Mouse (Mus musculus): ENCODE data around the gene Zfp385b.

DNA sequence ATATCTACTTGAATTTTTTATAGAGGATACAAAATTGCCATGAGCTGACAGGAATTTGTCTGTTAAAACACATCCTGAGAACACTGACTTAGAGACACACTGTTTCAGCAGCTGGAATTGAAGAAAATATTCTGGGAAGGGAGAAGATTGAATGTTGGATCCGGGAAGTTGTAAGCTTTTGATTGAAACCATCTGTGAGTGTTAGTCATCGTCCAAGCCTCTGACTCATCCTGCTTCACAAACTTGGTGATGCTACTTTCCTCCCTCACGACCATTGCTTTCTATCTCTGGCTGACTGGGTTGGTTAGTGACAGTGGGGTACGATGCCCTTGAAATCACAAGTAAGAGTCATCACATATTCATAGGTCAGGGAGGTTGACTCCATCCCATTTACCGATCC, 157.3 kb downstream of the Zfp385b start:
- TF ChIP-seq POLR2A (IDR thresholded peaks at IDR 0.05; ENCODE audit: insufficient read depth, low read depth, low read length) (no peak), EP300 (IDR thresholded peaks at IDR 0.05; ENCODE audit: insufficient read depth, low read depth, low read length) (no peak)
